18 mouse cellular contexts compared by ENCODE assay signal in the genomic region with DNA sequence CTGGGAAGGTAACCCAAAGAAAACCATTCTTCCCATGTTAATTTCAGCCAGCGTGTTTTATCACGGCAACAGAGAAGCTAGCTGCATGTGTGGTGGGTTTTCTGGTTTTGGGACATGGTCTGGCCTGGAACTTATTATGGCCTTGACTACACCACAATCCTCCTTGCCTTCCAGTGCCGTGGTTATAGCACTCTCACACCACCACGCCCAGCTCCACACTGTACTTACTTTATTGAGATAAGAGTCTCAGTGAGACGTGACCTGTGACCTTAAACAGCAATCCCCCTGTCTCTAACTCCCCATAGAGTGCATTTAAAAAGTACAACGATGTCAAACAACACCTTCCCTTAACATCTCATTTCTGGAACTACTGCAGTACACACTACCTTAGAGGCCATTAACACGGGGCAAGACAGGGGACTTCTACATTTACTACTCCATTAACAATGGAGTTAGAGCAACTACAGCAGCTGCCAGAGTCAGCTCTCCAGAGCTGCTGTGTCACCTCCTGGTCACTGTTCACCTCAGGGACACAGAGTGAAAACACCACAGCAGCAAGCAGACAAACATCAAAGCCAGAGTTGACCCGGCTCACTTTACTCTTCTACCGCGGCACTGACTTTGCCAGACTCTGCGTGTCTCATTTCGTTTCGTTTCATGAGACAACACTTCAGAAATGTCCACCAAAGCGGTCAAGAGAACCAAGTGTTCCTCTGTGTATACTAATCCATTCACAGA.
DNase-seq lines count a peak whose midpoint lies in the region; ATAC-seq and TF ChIP-seq lines count a peak whose summit lies in the region.
"Had no signal": no experiment of that assay in that cellular context is flagged by ENCODE, and none has a peak within 500 bp of the region (broad histone marks: within the 10 kb centered on the region; RNA-seq: fewer than 3 reads in every experiment).

No protein-coding gene starts in this region.

- H3K9me3 ChIP-seq in liver, embryonic 11.5 days (ENCODE audit: control insufficient read depth, low read length) = no peaks in the 10 kb centered on the region
- H3K9me3 ChIP-seq: embryonic facial prominence, embryonic 15.5 days; forebrain, embryonic 13.5 days; hindbrain, embryonic 15.5 days; limb, embryonic 13.5 days; midbrain, embryonic 12.5 days had no signal

- H3K36me3 ChIP-seq in liver, embryonic 11.5 days (ENCODE audit: control insufficient read depth, insufficient read depth, low read length) = no peaks in the 10 kb centered on the region
- H3K36me3 ChIP-seq in myocyte (ENCODE audit: control insufficient read depth, insufficient read depth) = no peaks in the 10 kb centered on the region
- H3K36me3 ChIP-seq: embryonic facial prominence, embryonic 15.5 days; hindbrain, embryonic 15.5 days; limb, embryonic 13.5 days; midbrain, embryonic 12.5 days had no signal

- no peak for TF ChIP-seq CTCF in layer of hippocampus, adult 2 months (conservative IDR thresholded peaks at IDR 0.05)

- ATAC-seq in liver, embryonic 11.5 days (replicated peaks; ENCODE audit: low FRiP score) = peak; percentile 53; the same call in 1 of the 2 replicates
- ATAC-seq: forebrain, embryonic 13.5 days had no signal

- no peaks in the 10 kb centered on the region for H3K27me3 ChIP-seq in liver, embryonic 11.5 days (replicated peaks; ENCODE audit: control insufficient read depth, insufficient read depth, low read length)
- H3K27me3 ChIP-seq in myocyte (ENCODE audit: control insufficient read depth, insufficient read depth, insufficient read length) = no peaks in the 10 kb centered on the region
- H3K27me3 ChIP-seq: embryonic facial prominence, embryonic 15.5 days; forebrain, embryonic 13.5 days; hindbrain, embryonic 15.5 days had no signal

- no peak overlapping the region for H3ac ChIP-seq in myocyte (ENCODE audit: control insufficient read depth, insufficient read length)

- no peak overlapping the region for H3K9ac ChIP-seq in liver, embryonic 11.5 days (ENCODE audit: low read depth, low read length)
- H3K9ac ChIP-seq: embryonic facial prominence, embryonic 15.5 days; forebrain, embryonic 13.5 days; hindbrain, embryonic 15.5 days; limb, embryonic 13.5 days; midbrain, embryonic 12.5 days had no signal

- H3K4me1 ChIP-seq in liver, embryonic 11.5 days (replicated peaks; ENCODE audit: control insufficient read depth, insufficient read depth, low read length) = peaks cover 10% of the 10 kb centered on the region

- no peak overlapping the region for H3K4me3 ChIP-seq in layer of hippocampus, adult 2 months
- H3K4me3 ChIP-seq in liver, embryonic 11.5 days (ENCODE audit: low read depth, low read length) = no peak overlapping the region
- H3K4me3 ChIP-seq in myocyte = no peak overlapping the region
- H3K4me3 ChIP-seq: embryonic facial prominence, embryonic 15.5 days; forebrain, embryonic 13.5 days; hindbrain, embryonic 15.5 days; left cerebral cortex, adult 2 months; limb, embryonic 13.5 days; midbrain, embryonic 12.5 days had no signal

- no peaks in the 10 kb centered on the region for H3K79me2 ChIP-seq in myocyte (ENCODE audit: control insufficient read depth, insufficient read depth)

- 52% methylated on average over 14 of the region's 14 CpGs for WGBS in liver, embryonic 11.5 days

- H3K27ac ChIP-seq in layer of hippocampus, adult 2 months = peak overlapping the region; percentile 20; the same call in 1 of the 2 replicates
- H3K27ac ChIP-seq in liver, embryonic 11.5 days (ENCODE audit: low read depth, low read length) = no peak overlapping the region
- H3K27ac ChIP-seq: embryonic facial prominence, embryonic 15.5 days; forebrain, embryonic 13.5 days; hindbrain, embryonic 15.5 days; left cerebral cortex, adult 2 months; limb, embryonic 13.5 days; midbrain, embryonic 12.5 days had no signal

- DNase-seq in adrenal gland, adult 2 months = peak; percentile 39
- no peak for DNase-seq in adrenal gland, adult 8-10 months
- DNase-seq in layer of hippocampus, adult 2 months (ENCODE audit: low spot score in 2 of 2) = no peak
- DNase-seq in layer of hippocampus, postnatal 25 days (ENCODE audit: extremely low spot score in 1 of 2, low spot score in 1 of 2) = no peak
- DNase-seq in liver, embryonic 11.5 days (ENCODE audit: low spot score) = no peak
- DNase-seq in cerebellum, postnatal 36 days = no peak
- DNase-seq in cerebellum, adult 11 months = no peak
- DNase-seq: heart, postnatal 14 days; kidney, adult 9 months; lung, postnatal 14 days; thymus, postnatal 36 days had no signal

- no peak overlapping the region for H3K4me2 ChIP-seq in liver, embryonic 11.5 days
- H3K4me2 ChIP-seq in myocyte (ENCODE audit: low read depth) = peak overlapping the region; percentile 12
- H3K4me2 ChIP-seq: embryonic facial prominence, embryonic 15.5 days; forebrain, embryonic 13.5 days; hindbrain, embryonic 15.5 days; limb, embryonic 13.5 days; midbrain, embryonic 12.5 days had no signal

- no peak for TF ChIP-seq POLR2A in myocyte (IDR thresholded peaks at IDR 0.05; ENCODE audit: insufficient read length, low read depth)

TF ChIP-seq in myocyte, 11 proteins besides CTCF, POLR2A, EP300 and RAD21:
- TF ChIP-seq TCF3 (IDR thresholded peaks at IDR 0.05; ENCODE audit: insufficient read length, low read depth) (no peak), TCF12 (IDR thresholded peaks at IDR 0.05; ENCODE audit: insufficient read depth, poor library complexity, severe bottlenecking) (no peak), E2F4 (IDR thresholded peaks at IDR 0.05; ENCODE audit: insufficient read depth) (no peak), USF1 (IDR thresholded peaks at IDR 0.05; ENCODE audit: low read depth) (no peak)
TF ChIP-seq in myocyte: peak in this region for 0.
